Mouse (Mus musculus): Measurements from ENCODE around the gene Hsd11b1. TPM values are rescaled to one million over a fixed set of nuclear protein-coding genes. Genes with fewer than 3 reads are reported as not detected.

Hsd11b1 gene
- polyA plus RNA-seq, 2 experiments: 1.2 to 1.6 TPM

DNA sequence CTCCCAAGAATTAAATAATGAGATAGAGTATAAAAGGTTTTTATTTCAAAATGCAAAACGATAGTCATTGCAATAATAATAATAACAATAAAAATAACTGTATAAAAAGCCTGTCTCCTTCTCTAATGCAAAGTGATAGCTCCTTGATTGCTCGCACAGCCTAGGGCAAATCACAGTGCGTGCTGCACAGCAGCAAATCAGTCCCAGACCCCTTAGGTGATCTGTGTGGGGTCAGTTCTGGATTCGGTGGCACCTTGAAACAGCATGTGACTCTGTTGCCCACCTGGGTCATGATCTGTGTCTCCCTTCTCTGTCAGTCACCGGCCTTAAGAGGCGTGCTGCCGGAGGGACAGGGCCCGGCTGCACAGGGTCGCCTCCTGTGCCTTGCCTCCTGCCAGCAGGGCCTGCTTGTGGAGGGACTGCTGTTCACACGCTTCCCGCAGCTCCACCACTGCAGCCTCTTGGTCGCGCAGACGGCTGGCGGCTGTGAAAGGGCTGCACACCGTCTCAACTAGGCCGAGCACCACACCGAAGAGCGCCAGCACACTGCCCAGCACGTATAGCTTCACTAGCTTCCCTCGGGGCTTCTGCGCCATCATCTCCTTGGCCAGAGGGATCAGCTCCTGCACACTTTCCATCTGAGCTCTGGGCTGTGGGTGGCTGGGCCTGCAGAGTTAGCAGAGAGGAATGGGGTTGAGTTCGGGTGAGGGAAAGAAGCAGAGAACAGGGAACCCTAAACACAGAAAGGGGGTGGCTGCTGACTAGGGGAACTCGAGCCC lies 8.5 kb upstream of the Hsd11b1 start:
- Histone ChIP-seq H3K4me2 (replicated peaks; ENCODE audit: low read depth, low read length, severe bottlenecking) (peak overlapping the region; percentile 69), H3K9ac (ENCODE audit: low read depth, low read length, severe bottlenecking) (peak overlapping the region; percentile 58), H3K9me3 (ENCODE audit: control insufficient read depth, low read length) (no peaks in the 10 kb centered on the region), H3K4me3 (replicated peaks; ENCODE audit: low read length) (peak overlapping the region; percentile 41), H3K27me3 (ENCODE audit: control insufficient read depth, insufficient read depth, low read length) (no peaks in the 10 kb centered on the region), H3K27ac (replicated peaks; ENCODE audit: low read depth, low read length) (peak overlapping the region; percentile 82), H3K4me1 (ENCODE audit: control insufficient read depth, insufficient read depth, low read length) (0 out of 2 replicates have a peak, but pooled peaks cover 3% of the 10 kb centered on the region), H3K36me3 (ENCODE audit: control insufficient read depth, insufficient read depth, low read length) (no peaks in the 10 kb centered on the region)
- ATAC-seq (ENCODE audit: low FRiP score, low read depth) (peak; percentile 58), DNase-seq (ENCODE audit: low spot score) (no peak)
- WGBS: 17% methylated on average over 24 of the region's 24 CpGs
- no peak for TF ChIP-seq POLR2A (IDR thresholded peaks at IDR 0.05; ENCODE audit: borderline replicate concordance, extremely low read depth, insufficient read depth, insufficient read length)

DNA sequence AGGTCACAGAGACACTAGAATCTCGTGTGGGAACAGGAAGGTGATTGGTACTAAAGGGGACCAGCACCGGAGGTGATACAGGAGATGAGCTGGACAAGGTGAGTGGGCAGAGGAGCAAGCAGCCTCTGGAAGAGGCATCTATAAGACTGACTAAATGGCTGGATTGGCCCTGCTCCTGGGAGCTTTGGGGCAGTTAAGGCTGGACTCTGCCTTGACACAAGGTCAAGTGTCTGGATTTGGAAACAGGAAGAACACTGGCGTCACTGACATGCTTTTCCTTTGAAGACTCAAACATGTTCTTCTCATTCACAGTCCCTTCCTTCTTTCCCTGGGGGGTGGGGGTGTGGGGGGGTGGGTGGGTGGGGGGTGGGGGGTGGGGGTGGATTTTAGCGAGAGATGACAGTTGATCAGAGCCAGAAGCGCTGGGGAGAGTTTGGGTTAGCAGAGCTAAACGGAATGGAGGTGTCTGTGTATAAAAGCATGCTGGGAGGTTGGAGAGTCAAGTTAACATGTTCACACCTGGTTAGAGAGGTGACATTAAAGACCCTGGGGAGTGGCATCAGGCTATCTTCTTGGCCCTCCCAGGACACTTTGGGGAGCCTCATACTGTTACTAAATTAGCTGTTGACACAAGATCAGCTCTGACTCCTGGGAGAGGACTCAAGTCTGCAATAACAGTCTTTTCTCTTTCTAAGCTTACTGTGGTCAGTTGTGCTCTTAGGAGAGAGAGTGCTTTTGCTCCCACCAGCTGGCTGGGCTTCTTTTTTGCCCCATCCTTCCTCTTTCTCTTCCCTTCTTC lies 7.3 kb upstream of the Hsd11b1 start:
- Histone ChIP-seq H3K9ac (ENCODE audit: low read depth, low read length, severe bottlenecking) (no peak overlapping the region), H3K36me3 (ENCODE audit: control insufficient read depth, insufficient read depth, low read length) (no peaks in the 10 kb centered on the region)

DNA sequence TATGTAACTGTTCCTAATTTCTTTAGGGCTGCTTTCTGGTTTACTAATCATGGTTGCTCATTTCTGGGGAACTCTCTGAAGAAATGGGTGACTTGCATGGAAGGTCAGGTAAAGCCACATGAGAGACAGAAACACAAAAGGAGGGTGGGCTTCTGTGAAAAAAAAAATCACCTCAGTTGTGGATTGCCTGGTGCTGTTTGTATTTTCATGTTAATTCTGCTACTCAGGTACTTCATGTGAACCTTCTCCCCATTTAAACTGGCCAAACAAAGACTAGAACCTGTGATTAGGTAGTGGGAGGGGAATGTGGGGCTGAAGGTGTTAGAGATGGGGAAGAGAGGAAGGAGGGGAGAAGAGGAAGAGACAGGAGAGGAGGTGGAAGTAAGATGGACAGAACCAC lies 1.9 kb upstream of the Hsd11b1 start:
- ATAC-seq (ENCODE audit: low FRiP score, low read depth) (no peak), DNase-seq (ENCODE audit: low spot score) (no peak)
- no peaks in the 10 kb centered on the region for H3K36me3 ChIP-seq (ENCODE audit: control insufficient read depth, insufficient read depth, low read length)

More for the DNA sequence above, 7.3 kb upstream of the Hsd11b1 start:
- TF ChIP-seq POLR2A (IDR thresholded peaks at IDR 0.05; ENCODE audit: borderline replicate concordance, extremely low read depth, insufficient read depth, insufficient read length): no peak
- no peaks in the 10 kb centered on the region for H3K9me3 ChIP-seq (ENCODE audit: control insufficient read depth, low read length)
- 0 out of 2 replicates have a peak, but pooled peaks cover 3% of the 10 kb centered on the region for H3K4me1 ChIP-seq (ENCODE audit: control insufficient read depth, insufficient read depth, low read length)
- DNase-seq (ENCODE audit: low spot score) (no peak), ATAC-seq (ENCODE audit: low FRiP score, low read depth) (no peak)
- no peak overlapping the region for H3K27ac ChIP-seq (replicated peaks; ENCODE audit: low read depth, low read length)
- 35% methylated on average over 6 of the region's 6 CpGs for WGBS
- H3K27me3 ChIP-seq (ENCODE audit: control insufficient read depth, insufficient read depth, low read length): no peaks in the 10 kb centered on the region
- H3K4me3 ChIP-seq (replicated peaks; ENCODE audit: low read length): no peak overlapping the region
- H3K4me2 ChIP-seq (replicated peaks; ENCODE audit: low read depth, low read length, severe bottlenecking): no peak overlapping the region

DNA sequence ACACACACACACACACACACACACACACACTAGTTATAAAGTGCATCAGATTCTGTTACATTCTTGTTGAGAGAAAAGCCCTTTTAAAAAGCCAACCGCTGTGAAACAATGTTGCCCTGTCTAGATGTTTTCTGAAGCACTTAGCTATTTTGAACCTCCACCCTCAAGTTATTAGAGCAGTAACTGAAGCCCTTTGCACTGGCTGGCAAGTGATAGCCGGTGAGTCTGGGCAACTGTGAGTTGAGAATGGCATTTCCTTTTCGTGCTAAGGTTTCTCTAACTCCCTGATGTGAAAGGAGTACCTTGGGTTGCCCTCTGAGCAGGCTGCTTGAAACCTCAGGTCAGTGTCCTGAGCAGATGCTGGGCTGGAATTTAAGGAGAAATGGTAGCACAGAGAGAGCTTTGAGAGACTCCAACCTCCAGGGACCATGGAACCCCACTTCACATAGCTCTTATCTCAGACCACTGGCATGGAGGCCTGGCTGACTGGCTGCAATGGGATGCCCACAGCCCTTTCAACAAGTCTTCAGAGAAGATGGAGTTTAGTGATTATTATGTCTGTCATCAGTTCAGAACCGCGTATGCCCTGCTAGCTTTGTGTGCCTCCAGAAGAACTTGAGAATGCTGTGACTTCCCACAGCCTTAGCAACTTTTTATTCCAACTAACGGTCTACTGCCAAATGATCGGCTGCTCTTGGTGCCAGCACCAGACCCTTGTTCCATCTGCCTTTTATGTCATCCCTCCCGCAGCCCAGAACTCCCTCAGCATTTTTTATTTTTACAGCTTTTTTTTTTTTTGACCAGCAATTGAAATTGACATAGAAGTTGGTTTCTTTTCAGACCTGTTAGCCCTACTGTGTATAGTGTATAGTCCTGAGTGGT lies 608 bp downstream of the Hsd11b1 start:
- TF ChIP-seq POLR2A (IDR thresholded peaks at IDR 0.05; ENCODE audit: borderline replicate concordance, extremely low read depth, insufficient read depth, insufficient read length): no peak
- H3K4me3 ChIP-seq (replicated peaks; ENCODE audit: low read length): no peak overlapping the region
- no peaks in the 10 kb centered on the region for H3K27me3 ChIP-seq (ENCODE audit: control insufficient read depth, insufficient read depth, low read length)
- H3K27ac ChIP-seq (replicated peaks; ENCODE audit: low read depth, low read length): no peak overlapping the region
- no peaks in the 10 kb centered on the region for H3K36me3 ChIP-seq (ENCODE audit: control insufficient read depth, insufficient read depth, low read length)
- no peak overlapping the region for H3K4me2 ChIP-seq (replicated peaks; ENCODE audit: low read depth, low read length, severe bottlenecking)
- no peak overlapping the region for H3K9ac ChIP-seq (ENCODE audit: low read depth, low read length, severe bottlenecking)
- no peak for ATAC-seq (ENCODE audit: low FRiP score, low read depth)
- DNase-seq (ENCODE audit: low spot score): no peak
- H3K9me3 ChIP-seq (ENCODE audit: control insufficient read depth, low read length): no peaks in the 10 kb centered on the region
- 69% methylated on average over 8 of the region's 8 CpGs for WGBS
- peaks cover 13% of the 10 kb centered on the region for H3K4me1 ChIP-seq (ENCODE audit: control insufficient read depth, insufficient read depth, low read length)

More for the DNA sequence above, 1.9 kb upstream of the Hsd11b1 start:
- TF ChIP-seq POLR2A (IDR thresholded peaks at IDR 0.05; ENCODE audit: borderline replicate concordance, extremely low read depth, insufficient read depth, insufficient read length): no peak
- Histone ChIP-seq H3K9me3 (ENCODE audit: control insufficient read depth, low read length) (no peaks in the 10 kb centered on the region), H3K4me1 (ENCODE audit: control insufficient read depth, insufficient read depth, low read length) (peaks cover 13% of the 10 kb centered on the region), H3K4me3 (replicated peaks; ENCODE audit: low read length) (no peak overlapping the region), H3K27me3 (ENCODE audit: control insufficient read depth, insufficient read depth, low read length) (no peaks in the 10 kb centered on the region), H3K27ac (replicated peaks; ENCODE audit: low read depth, low read length) (no peak overlapping the region), H3K9ac (ENCODE audit: low read depth, low read length, severe bottlenecking) (no peak overlapping the region), H3K4me2 (replicated peaks; ENCODE audit: low read depth, low read length, severe bottlenecking) (no peak overlapping the region)
